Mouse (Mus musculus) left cerebral cortex, postnatal 14 days (tissue): Measurements from ENCODE around the gene Tank. TPM values are rescaled to one million over a fixed set of nuclear protein-coding genes. Genes with fewer than 3 reads are reported as not detected.

Source experiments
- DNase-seq, 2 experiments: peaks; one replicate each; pipeline ENCODE4 v3.0.0; 2021 to 2022; ENCODE audit warnings: low spot score in 2 of 2, mixed read lengths in 1 of 2
- intact Hi-C: fragments of 180-260 bp; cut with DNase I; formaldehyde crosslinking; loops from one replicate; pipeline ENCODE4 v1.15.1; 2025
- total RNA-seq, 2 experiments: library from RNA; stranded (reverse); gene quantifications; 2 replicates each; pipeline ENCODE4 v1.2.3; 2021

The Tank gene
- total RNA-seq, 2 experiments from 2014 or later = 26.3 to 27.1 TPM

DNA sequence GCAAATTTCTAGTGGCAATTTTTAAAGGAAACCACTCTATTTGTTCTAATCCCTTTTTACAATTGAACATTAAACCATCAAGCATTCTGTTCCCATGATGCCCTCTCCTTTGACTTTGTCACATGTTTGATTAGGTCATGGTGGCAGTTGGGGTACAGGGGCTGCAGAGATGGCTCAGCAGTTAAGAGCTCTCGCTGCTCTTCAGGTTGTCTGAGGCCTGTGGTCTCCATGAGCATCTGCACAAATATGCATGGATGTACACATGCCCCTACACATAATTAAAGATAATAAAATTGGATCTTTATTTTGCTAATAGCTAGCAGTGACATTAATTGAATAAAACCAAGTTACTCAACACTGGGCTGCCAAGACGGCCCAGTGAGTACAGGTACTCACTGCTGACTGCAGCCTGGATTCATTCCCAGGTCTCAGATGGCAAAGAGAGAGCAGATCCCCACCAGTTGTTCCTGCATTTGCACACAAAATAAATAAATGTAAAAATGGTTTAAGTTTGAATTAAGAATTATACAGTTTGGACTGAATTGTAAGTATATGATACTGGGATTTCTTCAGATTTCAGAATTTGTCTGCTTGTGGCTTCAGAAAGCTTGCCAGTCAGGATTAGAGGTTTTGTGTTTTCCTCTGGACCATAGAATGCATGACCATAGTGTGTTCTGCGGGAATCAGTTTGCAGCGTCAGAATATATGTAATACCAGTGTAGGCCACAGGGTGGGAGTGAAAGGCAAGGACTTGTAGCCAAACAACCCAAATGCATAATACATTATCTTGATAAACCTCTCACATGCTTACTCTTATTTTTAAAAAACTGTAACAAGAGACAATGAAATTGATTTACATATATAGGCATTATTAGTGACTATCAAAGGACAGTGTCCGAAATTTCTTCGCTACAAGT is 64.3 kb downstream of the Tank start:
- DNase-seq = peak; percentile 75 to 84
- intact Hi-C loops = loop anchor here (2.0 kb wide), 1 partner anchor 324 kb away; no protein-coding TSS in a partner anchor

DNA sequence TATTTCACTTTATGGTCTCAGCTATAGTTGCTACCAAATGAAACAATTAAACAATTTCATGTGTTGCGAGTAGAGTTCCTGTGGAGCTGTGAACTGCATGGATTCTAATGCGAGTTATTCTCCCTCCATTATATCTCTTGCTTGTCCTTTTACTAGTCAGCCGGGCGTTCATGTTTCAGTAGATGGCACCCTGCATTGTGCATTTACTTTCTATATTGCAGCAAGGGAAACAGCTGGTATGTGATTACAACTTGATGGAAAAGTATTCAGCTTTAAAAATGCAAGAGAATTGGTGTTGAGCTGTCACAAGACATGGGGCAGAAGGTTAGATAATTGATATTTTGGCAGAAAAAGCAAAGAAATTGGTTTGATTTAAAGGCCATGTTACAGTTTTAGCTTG is 72.8 kb downstream of the Tank start:
- intact Hi-C loops = loop anchor here (5.0 kb wide), 1 partner anchor 976 kb away; no protein-coding TSS in a partner anchor
- DNase-seq = no peak

DNA sequence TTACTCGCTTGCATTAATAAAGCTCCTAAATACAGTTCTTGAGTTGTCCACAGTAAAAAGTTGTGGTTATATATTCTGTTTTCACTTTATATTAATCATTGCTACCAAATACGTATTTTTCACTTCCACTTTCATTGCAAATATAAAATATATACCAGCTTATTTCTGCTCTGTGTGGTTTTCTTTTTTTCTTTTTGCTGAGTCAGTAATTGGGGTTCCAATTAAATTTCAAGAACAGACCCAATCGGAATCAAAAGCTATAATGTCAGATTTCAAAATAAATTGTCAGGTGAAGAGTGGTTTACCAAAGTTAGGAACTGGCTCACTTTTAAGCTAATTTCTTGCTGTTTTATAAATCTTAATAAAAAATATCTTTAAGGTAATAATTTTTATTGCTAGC is 73.3 kb downstream of the Tank start:
- intact Hi-C loops = loop anchor here (5.0 kb wide), 1 partner anchor 976 kb away; no protein-coding TSS in a partner anchor
- DNase-seq = no peak

DNA sequence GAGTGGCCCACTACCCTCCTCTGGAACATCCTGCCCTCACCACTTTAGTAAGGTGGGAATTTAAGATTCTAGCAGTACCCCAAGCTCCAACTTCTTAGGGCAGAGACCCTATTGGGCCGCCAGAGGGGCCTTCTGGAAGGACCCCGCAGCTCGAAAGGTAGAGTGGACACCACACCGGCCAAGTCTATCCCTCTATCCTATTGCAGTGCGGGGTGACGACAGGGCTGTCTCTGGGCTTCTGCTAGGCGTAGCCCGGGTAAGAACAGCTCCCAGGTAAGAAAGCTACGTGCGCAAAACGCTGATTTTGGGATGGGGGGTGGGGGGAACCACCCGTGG is 76.6 kb downstream of the Tank start:
- intact Hi-C loops = loop anchor here (2.0 to 5.0 kb wide), 2 partner anchors 150 to 807 kb away; no protein-coding TSS in a partner anchor
- DNase-seq = no peak

DNA sequence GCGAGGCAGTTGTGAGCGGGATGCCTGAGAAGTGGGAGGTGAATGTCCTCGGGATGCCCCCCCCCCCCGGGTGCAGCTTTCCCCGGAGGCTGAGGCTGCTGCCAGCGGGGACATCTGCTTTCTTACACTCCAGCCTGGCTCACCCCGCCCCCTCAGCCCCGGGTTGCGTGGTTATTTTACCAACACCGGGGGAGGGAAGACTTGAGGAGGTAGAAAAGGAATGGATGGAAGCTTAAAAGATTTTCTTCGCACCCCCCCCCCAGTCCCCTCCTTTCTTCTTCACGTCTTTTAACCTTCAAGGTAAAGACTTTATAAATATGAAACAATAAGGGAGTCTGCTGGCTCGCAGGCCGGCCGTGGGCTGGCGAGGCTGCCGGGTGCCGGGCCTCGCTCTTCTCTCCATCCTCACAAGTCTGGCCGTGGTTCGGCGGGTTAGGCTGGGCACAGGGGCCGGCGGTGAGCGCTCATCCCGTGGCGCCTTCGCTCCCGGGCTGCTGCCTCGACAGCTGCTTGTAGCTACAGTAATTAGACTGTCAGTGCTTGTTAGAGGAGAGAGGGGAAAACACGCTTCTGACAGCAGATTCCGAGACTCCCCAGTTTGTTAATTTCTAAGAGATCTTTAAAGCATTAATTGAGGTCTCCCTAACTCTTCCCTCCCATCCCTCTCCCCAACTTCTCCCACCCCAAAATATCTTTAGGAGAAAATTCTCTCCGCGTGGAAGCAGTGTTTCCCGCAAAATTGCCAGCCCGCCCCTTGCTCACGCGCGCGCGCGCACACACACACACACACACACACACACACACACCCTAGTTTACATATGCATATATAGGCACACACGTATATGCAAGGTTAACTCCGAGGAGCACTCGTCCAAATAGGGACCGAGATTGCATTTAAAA is 77.2 kb downstream of the Tank start:
- intact Hi-C loops = loop anchor here (2.0 to 5.0 kb wide), 3 partner anchors 149 to 807 kb away; no protein-coding TSS in a partner anchor
- peak; percentile 75 to 83 for DNase-seq

DNA sequence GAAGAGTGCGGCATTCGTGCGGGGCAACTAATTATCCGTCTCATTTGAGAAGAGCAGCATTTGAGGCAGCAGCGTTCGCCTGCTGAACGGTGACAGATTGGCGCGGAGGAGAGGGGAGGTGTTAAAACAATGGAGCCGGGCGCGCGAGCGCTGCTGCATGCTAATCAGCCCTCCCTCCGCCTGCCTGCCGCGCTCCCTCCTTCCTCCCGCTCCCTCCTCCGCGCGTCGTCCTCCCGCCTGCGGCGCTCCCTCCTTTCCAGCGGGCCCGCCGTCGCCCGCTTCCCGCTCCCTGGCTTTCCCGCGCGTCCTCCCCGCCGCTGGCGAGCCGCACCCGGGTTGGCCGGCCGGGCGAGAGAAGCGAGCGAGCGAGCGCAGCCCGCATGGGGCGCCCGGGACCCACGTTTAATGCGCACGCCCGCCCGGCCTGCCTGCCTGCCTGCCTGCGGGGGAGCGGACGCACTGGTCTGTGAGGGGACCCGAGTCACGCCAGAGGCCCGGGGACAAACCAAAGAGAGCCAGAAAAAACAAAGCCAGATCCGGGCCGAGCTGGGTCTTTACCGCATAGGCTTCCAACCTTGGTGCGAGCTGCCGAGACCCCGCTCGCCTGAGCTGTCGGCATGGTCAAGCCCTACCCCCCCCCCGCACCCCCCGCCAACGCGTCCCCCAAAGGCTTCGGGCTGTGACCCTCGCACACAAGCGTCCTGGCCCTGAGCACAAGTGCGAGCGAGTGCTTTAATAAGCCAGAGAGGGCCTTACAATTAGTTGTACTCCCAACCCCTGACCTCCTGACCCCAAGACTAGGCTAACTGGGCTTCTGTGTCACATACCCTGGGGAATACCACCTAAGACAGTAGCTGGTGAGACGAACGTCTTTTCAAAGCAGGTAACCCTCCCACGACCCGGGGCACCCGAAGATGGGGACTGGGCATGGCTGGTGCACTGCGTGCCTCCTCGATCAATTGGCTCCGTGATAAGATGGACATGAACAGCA is 78.3 kb downstream of the Tank start:
- intact Hi-C loops = loop anchor here (2.0 to 5.0 kb wide), 2 partner anchors 156 to 806 kb away; no protein-coding TSS in a partner anchor
- DNase-seq = peak; percentile 91

DNA sequence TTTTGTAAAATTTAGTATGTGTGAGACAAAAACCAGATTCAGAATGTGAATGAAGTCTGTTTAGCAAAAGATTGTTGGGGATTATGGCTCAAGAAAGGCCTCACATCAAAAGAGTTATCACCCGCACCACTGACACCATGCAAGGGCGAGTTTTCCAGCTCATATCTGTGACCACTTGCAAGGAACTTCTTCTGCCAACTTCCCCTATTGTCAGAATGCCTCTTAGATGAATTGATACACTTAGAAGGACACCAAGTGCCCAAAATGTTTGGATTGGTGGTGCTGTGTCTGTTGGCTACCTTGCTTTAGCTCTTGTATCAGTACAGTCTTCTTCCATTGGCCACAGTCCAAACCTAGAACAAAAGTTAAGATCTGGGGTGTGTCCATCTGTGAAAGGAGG is 80.9 kb downstream of the Tank start:
- DNase-seq = no peak
- intact Hi-C loops = loop anchor here (5.0 kb wide), 1 partner anchor 803 kb away; no protein-coding TSS in a partner anchor

DNA sequence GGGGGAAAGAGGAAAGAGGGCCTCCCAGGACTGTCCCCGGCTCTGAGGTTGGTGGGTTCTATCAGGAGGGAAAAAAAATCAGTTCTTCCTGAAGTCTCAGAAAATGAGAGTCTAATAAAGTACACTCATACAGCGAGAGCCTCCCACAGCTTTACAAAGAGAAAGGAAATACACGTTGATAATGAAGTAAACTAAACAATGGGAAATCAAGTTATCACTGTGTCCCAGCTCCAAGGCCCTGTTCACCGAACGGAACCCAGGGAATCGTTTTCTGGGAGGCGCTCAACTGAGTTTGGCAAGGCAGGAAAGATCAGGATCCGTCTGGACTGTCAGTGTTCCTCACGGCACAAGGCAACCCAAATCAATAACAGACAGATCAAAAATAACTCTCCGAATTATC is 84.4 kb downstream of the Tank start:
- intact Hi-C loops = no loop called here

DNA sequence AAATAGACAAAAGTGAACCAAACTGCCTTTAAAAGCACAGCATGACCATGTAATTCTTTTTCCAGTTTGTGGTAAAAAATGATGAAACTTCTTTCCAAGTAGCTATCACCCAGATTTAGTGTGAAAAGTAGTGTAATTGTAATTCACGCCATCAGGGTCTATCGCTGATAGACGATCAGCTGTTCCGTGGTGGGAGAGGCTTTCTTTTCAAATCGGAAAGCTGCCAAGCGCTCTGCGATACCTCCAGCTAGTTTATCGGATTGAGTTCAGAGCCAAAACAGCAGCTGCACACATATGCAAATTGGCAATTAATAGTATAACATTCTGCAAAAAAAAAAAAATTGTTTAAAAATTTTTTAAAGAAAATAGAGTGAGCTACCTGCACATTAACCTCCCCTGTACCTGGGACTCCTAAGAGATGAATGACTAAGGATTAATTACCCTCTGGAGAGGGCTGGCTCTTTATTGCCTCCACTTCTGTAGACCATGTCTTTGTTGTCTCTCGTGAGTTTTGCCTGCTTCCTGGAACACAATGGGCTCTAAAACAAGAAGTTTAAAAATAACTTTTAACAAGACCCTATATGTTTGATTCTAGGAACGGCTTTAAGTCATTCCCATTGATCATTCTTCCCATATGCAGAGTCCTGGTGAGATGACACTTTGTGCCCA is 85.3 kb downstream of the Tank start:
- intact Hi-C loops = no loop called here
- DNase-seq = no peak

More for the DNA sequence above, 84.4 kb downstream of the Tank start:
- DNase-seq = no peak

DNA sequence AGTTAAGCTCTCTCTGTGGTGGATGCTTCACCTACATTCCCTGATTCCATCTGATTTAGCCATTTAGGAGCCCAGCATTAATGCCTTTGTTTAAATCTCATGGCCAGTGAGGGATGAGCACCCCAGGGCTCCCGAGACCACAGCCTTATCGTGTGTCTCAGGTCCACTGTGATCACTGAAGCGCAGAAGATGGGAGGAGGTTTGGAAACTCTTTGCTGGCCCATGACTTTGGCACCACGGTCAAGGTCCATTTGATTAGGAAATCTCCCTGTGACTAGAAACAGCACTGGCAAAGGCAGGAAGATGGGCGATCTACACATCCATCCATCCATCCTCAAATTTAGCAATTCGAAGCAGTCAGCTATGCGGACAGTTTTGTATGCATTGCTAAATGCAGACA is 89.0 kb downstream of the Tank start:
- intact Hi-C loops = no loop called here

DNA sequence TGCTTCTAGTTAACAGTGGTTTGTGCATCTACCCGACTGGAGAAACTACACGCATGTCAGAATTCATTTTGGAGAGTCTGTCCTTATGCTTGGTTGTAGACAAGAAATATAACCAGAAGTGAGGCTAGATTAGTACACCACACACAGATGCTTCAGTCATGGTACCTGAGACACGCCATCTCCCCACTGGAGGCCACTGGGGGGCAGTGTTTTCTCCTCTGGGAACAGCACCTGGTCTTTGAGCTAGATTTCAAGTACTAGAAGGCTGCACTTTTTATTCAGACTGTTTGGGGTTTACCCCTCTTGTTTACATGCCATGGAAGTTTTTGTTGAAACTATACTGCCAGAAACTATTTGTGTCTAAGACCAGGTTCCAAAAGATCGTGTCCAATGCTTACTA is 89.9 kb downstream of the Tank start:
- DNase-seq = peak; percentile 60 to 67
- intact Hi-C loops = no loop called here

More for the DNA sequence above, 89.0 kb downstream of the Tank start:
- no peak for DNase-seq

DNA sequence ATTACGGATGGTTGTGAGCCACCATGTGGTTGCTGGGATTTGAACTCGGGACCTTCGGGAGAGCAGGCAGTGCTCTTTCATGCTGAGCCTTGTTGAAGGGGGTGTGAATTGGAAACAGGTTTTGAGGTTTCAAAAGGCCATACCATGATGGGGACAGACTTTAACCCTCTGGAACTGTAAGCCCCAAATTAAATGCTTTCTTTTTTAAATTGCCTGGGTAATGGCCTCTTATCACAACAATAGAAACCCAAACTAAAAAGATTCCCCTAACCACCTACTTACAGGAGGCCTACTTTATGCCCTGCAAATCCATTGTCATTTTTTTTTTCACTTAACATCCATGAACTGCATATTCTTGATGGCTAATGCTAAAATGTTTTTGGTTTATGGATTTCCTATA is 96.2 kb downstream of the Tank start:
- intact Hi-C loops = no loop called here

DNA sequence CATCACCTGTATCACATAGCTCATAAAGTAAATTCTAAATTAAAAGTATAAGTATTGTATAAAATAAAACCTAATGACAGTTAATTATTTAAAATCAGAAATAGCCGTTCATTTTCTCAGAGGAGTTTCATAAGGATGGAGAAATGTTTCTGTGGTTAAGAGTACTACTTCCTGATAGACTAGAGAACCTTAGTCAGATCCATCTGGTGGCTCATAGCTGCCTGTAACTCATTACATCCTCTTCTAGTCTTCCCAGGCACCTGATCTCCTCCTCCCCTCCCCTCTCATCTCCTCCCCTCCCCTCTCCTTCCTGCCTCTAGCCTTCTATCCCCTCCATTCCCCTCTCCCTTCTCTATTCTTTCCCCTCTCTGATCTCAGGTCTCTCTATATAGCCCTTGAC is 103.2 kb downstream of the Tank start:
- DNase-seq = no peak
- intact Hi-C loops = no loop called here

More for the DNA sequence above, 96.2 kb downstream of the Tank start:
- no peak for DNase-seq

DNA sequence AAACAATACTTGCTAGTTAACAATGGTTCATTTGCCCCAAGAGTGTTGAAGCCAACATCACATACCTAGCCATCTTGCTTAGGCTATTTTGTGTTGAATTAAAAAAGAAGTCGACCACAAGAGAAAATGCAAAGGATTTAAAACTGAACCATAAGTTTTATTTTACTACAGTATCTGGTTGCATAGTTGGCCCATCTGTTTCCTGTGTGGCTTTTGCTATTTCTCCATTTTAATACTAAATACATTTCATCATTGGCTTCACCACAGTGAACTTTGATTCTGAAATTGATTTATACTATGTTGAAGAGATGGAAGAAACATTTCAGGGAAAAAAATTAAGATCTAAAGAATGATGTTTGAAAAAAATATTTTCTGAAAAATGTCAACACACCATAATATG is 108.1 kb downstream of the Tank start:
- intact Hi-C loops = no loop called here
- no peak for DNase-seq

DNA sequence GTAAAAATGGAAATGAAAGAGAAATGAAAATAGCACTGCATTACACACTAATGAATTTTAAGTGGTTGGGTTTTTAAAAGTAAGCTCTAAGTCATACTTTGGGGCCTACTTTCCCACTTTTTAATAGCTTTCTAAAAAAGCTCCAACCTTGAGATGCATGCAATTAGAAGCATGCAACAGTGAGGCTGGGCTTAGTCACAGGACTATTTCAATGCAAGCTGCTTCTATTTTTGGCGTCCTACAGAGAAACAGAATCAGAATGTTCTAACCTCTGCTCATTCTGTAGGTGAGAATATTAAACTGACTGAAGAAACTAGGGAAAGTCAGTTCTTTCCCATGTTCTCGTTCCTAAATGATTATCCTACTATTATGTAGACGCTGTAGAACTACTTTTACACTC is 110.7 kb downstream of the Tank start:
- DNase-seq = peak in 1 of 2 experiments; percentile 19
- intact Hi-C loops = no loop called here
